Mouse (Mus musculus): ENCODE results near the gene Carmil1.

- no peak for TF ChIP-seq MYOD1 (IDR thresholded peaks at IDR 0.05; ENCODE audit: control insufficient read depth in 1 of 3, insufficient read length in 2 of 3, low read depth in 2 of 3)
- TF ChIP-seq POLR2A (IDR thresholded peaks at IDR 0.05; ENCODE audit: insufficient read length, low read depth) = no peak
- no peak for TF ChIP-seq MAX (IDR thresholded peaks at IDR 0.05; ENCODE audit: low read depth)
- TF ChIP-seq MYOG (IDR thresholded peaks at IDR 0.05; ENCODE audit: control insufficient read depth in 1 of 3, insufficient read depth in 1 of 3, insufficient read length in 2 of 3, low read depth in 2 of 3) = no peak
- no peak for TF ChIP-seq USF1 (IDR thresholded peaks at IDR 0.05; ENCODE audit: low read depth)
- no peak for TF ChIP-seq POLR2AphosphoS2 (IDR thresholded peaks at IDR 0.05; ENCODE audit: insufficient read length, low read depth)
- no peak for TF ChIP-seq TCF12 (IDR thresholded peaks at IDR 0.05; ENCODE audit: insufficient read depth, poor library complexity, severe bottlenecking)
Observed at GRCm38 (mm10) chr13:24161105-24161504, 119.5 kb downstream of the Carmil1 start.

All from myocyte (in vitro differentiated cells).